ENCODE assay signal across 24 mouse cellular contexts in genomic region chr16:38414953-38415352, GRCm38 (mm10). TPM values are rescaled to one million over a fixed set of nuclear protein-coding genes. Genes with fewer than 3 reads are reported as not detected.
"Had no signal": no experiment of that assay in that cellular context is flagged by ENCODE, and none has a peak within 500 bp of the region (broad histone marks: within the 10 kb centered on the region; RNA-seq: fewer than 3 reads in every experiment).

No protein-coding gene starts in this region.

- H3K4me3 ChIP-seq: liver, embryonic 15.5 days; lung, embryonic 15.5 days; midbrain, embryonic 10.5 days; midbrain, embryonic 13.5 days; myocyte; neural tube, embryonic 13.5 days; neural tube, embryonic 15.5 days had no signal

- ATAC-seq: liver, postnatal 0 days; lung, postnatal 0 days; midbrain, embryonic 13.5 days; midbrain, embryonic 16.5 days had no signal

- H3K4me1 ChIP-seq: liver, embryonic 15.5 days; lung, embryonic 15.5 days; midbrain, embryonic 10.5 days; midbrain, embryonic 13.5 days; neural tube, embryonic 13.5 days; neural tube, embryonic 15.5 days had no signal

- H3K27me3 ChIP-seq: liver, embryonic 15.5 days; lung, embryonic 15.5 days; midbrain, embryonic 13.5 days; neural tube, embryonic 13.5 days; neural tube, embryonic 15.5 days had no signal

- H3K36me3 ChIP-seq: liver, embryonic 15.5 days; lung, embryonic 15.5 days; midbrain, embryonic 10.5 days; midbrain, embryonic 13.5 days; neural tube, embryonic 13.5 days; neural tube, embryonic 15.5 days had no signal

- H3K27ac ChIP-seq: liver, embryonic 15.5 days; lung, embryonic 15.5 days; macrophage; midbrain, embryonic 10.5 days; midbrain, embryonic 13.5 days; neural tube, embryonic 13.5 days; neural tube, embryonic 15.5 days had no signal

- H3K9me3 ChIP-seq: liver, embryonic 15.5 days; lung, embryonic 15.5 days; midbrain, embryonic 10.5 days; midbrain, embryonic 13.5 days; neural tube, embryonic 13.5 days; neural tube, embryonic 15.5 days had no signal

- H3K9ac ChIP-seq: liver, embryonic 15.5 days; liver, postnatal 0 days; lung, embryonic 15.5 days; midbrain, embryonic 13.5 days; neural tube, embryonic 13.5 days; neural tube, embryonic 15.5 days had no signal

- H3K4me2 ChIP-seq: liver, embryonic 15.5 days; lung, embryonic 15.5 days; midbrain, embryonic 13.5 days; neural tube, embryonic 13.5 days; neural tube, embryonic 15.5 days had no signal

- DNase-seq: liver, postnatal 0 days; lung, adult 2 months; lung, postnatal 14 days; lung, postnatal 36 days; retina, postnatal 1 day; right cerebral cortex, adult 18-20 months; right cerebral cortex, postnatal 25 days; right cerebral cortex, postnatal 4 days; spleen, adult 18-20 months; thymus, adult 18-20 months; thymus, postnatal 25 days; thymus, postnatal 4 days had no signal

RNA-seq across cellular contexts. Expression of gene Pla1a, which starts 18.0 kb away (rescaled TPM):
- total RNA-seq: megakaryocyte-erythroid progenitor cell, adult 5-6 weeks had no signal
- polyA plus RNA-seq: macrophage; stomach, embryonic 14.5 days had no signal

RNA-seq across cellular contexts. Expression of gene Cd80, which starts 40.4 kb away (rescaled TPM):
- total RNA-seq: megakaryocyte-erythroid progenitor cell, adult 5-6 weeks had no signal

RNA-seq across cellular contexts. Expression of gene Popdc2, which starts 52.9 kb away (rescaled TPM):
- polyA plus RNA-seq: macrophage had no signal
